Mouse (Mus musculus): ENCODE data around the gene Dusp7. TPM values are rescaled to one million over a fixed set of nuclear protein-coding genes. Genes with fewer than 3 reads are reported as not detected.

The Dusp7 gene
- 9.2 and 10.4 TPM in 2 replicates for polyA plus RNA-seq (2015; fragmentation: Nextera tagmentation; extraction: Ambion mirVana)

DNA sequence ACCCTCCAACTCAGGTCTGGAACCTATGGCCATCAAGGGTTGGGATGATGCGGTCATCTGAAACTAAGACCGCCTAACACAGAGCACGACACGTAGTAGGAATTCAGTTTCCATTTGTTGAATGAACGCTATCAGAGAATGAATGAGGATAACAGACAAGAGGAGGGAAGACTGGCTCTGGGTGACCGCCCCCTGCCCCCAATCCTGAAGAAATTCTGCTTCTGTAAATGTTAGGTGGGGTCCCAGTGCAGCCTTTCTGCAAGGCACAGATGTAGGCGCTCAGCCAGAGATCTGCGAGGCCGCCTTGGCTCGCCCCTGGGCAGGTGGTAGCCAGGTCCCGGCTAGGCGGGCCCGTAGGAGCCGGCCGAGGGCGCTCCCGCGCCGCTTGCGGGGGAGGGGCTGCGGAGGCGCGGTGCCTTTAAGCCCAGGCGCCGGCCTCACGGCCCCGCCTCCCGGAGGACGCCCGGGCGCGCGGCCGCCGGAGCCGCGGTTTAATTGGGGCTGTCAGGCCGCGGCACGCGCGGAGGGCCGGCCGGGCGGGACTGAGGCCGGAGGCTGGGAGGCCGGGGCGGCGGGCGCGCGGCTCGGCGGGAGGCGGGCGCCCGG is at the start of gene Dusp7:
Gene Dusp7 (plus strand): TSS at position 521 of the 606 bp plus-strand sequence.
- peak; percentile 82 for ATAC-seq (replicated peaks)
- Histone ChIP-seq H3K4me3 (peak within 1 kb of the TSS; percentile 71), H3K4me2 (replicated peaks) (peak within 1 kb of the TSS; percentile 98), H3K36me3 (peaks cover 6% of the 10 kb centered on the region; the same call in 1 of the 2 replicates), H3K27me3 (no peaks in the 10 kb centered on the region), H3K9ac (replicated peaks) (peak within 1 kb of the TSS; percentile 87), H3K4me1 (peaks cover 40% of the 10 kb centered on the region), H3K9me3 (no peaks in the 10 kb centered on the region), H3K27ac (replicated peaks) (peak within 1 kb of the TSS; percentile 97)
- under 1% methylated on average over 52 of the region's 57 CpGs for WGBS

DNA sequence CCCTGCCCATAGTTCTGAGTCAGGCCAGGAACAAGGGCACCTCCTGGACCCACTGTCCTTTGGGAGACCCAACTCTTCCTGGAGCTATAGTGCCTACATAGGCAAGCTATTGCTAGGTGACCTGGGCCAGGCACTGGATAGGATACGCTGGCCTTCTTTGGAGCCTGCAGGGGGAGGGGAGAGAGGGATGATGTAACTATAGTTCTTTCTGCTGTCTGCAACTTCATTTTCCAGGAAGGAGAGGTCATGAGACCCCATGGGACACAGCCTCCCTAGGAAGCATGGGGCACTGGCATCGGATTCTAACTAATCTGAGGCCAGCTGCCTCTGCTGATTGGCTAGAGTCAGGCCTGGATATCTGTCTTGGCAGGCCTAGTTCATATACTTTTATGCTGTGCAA is 49.3 kb upstream of the Dusp7 start:
- ATAC-seq (replicated peaks), result no peak
- Histone ChIP-seq H3K4me3 (no peak overlapping the region), H3K4me2 (replicated peaks) (no peak overlapping the region), H3K27ac (replicated peaks) (peak overlapping the region; percentile 74), H3K27me3 (no peaks in the 10 kb centered on the region), H3K9ac (replicated peaks) (no peak overlapping the region), H3K36me3 (no peaks in the 10 kb centered on the region), H3K4me1 (peaks cover 6% of the 10 kb centered on the region), H3K9me3 (no peaks in the 10 kb centered on the region)
- WGBS, result 68% methylated on average over 2 of the region's 2 CpGs

DNA sequence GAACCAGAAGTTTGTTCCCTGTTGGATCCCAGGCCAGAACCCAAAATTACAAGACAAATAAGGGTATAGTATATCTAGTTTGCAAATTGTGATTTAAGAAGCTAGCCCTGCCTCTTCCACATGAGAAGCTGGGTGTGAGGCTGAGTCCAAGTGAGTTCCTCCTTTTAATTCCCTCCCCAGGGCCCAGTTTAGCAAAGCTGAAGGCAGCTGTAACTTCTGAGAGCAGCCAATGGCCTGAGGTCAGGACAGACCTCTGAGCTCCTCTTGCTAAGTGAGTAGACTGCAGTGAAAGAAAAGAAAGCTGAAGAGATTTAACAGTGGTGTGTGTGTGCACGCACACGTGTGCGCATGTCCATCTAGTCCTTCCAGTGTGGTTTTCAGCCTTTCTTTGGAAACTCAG is 45.9 kb upstream of the Dusp7 start:
- H3K27ac ChIP-seq (replicated peaks), result no peak overlapping the region
- ATAC-seq (replicated peaks), result no peak
- 83% methylated on average over 3 of the region's 3 CpGs for WGBS
- no peak overlapping the region for H3K4me2 ChIP-seq (replicated peaks)
- H3K4me1 ChIP-seq, result peaks cover 6% of the 10 kb centered on the region
- H3K9me3 ChIP-seq, result no peaks in the 10 kb centered on the region
- no peak overlapping the region for H3K9ac ChIP-seq (replicated peaks)
- H3K27me3 ChIP-seq, result no peaks in the 10 kb centered on the region
- H3K36me3 ChIP-seq, result no peaks in the 10 kb centered on the region
- H3K4me3 ChIP-seq, result no peak overlapping the region

DNA sequence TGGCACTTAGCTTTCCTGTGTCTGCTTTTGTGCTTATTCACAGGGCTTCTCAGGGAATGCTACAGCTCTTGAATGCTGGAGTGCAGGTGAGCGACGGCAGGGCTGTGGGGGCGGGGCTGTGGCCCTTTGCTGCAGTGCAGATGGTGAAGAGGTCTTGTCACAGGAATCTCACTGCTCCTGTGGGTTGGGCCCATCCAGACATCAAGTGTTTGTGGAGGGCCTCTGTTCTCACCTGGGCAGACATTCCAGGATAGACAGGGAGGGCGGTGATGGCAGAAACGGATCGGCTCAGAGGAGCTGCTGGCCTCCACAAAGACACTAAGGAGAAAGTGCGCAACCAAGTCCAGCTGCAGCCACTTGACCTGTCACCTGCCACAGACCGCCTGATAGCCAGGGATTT is 42.2 kb upstream of the Dusp7 start:
- Histone ChIP-seq H3K4me2 (replicated peaks) (no peak overlapping the region), H3K27me3 (no peaks in the 10 kb centered on the region), H3K9me3 (no peaks in the 10 kb centered on the region), H3K9ac (replicated peaks) (no peak overlapping the region), H3K36me3 (no peaks in the 10 kb centered on the region), H3K27ac (replicated peaks) (0 out of 2 replicates have a peak overlapping the region, but pooled peaks have one; percentile 83), H3K4me1 (peaks cover 12% of the 10 kb centered on the region), H3K4me3 (no peak overlapping the region)
- no peak for ATAC-seq (replicated peaks)
- 73% methylated on average over 8 of the region's 8 CpGs for WGBS

DNA sequence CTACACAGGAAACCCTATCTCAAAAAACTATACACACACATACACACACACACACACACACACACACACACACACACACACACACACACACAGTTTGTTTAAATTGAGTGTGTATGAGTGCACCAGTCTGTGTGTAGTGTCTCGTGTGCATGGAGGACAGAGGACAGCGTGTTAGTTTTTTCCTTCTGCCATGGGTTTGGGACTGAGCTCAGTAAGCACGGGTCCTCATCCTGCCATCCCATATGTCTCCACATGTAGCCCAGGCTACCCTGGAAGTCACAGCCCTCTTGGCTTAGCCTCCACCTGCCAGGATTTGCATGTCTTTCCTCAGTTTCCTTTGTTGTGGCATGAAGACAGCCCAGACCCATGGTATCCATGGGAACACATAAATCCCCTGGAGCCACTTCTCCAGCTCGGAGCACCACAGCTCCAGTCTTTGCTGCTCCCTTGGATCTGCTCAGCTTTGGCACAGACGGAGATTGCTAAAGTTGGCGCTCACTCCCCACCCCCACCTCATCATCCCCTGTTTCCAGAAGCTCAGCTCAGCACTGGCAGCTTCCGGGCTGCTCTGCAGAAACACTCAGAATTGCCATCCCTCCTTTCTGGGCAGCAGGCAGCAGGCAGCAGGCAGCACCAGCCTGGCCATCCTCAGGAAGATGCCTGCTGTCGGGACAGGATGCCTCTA is 41.2 kb upstream of the Dusp7 start:
- H3K9ac ChIP-seq (replicated peaks), result no peak overlapping the region
- no peaks in the 10 kb centered on the region for H3K9me3 ChIP-seq
- peak; percentile 80 for ATAC-seq (replicated peaks)
- H3K27ac ChIP-seq (replicated peaks), result peak overlapping the region; percentile 83
- no peaks in the 10 kb centered on the region for H3K36me3 ChIP-seq
- H3K27me3 ChIP-seq, result no peaks in the 10 kb centered on the region
- H3K4me1 ChIP-seq, result peaks cover 12% of the 10 kb centered on the region
- WGBS, result 58% methylated on average over 8 of the region's 8 CpGs
- no peak overlapping the region for H3K4me2 ChIP-seq (replicated peaks)
- H3K4me3 ChIP-seq, result no peak overlapping the region

DNA sequence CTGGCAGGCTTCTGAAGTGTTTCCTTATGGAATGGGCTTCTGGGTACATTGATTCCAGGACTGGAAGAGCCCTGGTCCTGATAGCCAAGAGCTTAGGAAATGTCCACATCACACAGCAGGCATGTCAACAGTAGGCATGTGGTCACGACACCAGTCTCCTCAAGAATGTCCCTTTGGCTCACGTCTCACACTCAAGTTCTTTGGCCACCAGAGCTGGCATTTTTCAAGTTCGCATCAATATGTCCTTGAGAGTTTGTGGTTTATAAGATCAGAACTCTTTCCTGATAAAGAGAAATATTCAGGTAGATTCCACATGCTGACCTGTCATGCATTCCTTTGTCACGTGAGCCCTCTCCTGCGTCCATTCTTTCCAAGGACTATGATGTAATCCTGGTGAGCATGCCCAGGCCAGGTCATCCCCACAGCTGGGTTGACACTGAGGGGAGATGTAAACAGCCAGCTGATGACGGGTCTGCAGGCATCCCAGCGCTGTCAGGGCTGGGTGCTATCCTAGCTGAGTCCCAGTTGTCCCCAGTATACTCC is 40.3 kb upstream of the Dusp7 start:
- Histone ChIP-seq H3K27ac (replicated peaks) (peak overlapping the region; percentile 83), H3K36me3 (no peaks in the 10 kb centered on the region), H3K9me3 (no peaks in the 10 kb centered on the region), H3K27me3 (no peaks in the 10 kb centered on the region), H3K9ac (replicated peaks) (no peak overlapping the region), H3K4me1 (peaks cover 12% of the 10 kb centered on the region), H3K4me2 (replicated peaks) (no peak overlapping the region), H3K4me3 (no peak overlapping the region)
- 85% methylated on average over 7 of the region's 7 CpGs for WGBS
- no peak for ATAC-seq (replicated peaks)

DNA sequence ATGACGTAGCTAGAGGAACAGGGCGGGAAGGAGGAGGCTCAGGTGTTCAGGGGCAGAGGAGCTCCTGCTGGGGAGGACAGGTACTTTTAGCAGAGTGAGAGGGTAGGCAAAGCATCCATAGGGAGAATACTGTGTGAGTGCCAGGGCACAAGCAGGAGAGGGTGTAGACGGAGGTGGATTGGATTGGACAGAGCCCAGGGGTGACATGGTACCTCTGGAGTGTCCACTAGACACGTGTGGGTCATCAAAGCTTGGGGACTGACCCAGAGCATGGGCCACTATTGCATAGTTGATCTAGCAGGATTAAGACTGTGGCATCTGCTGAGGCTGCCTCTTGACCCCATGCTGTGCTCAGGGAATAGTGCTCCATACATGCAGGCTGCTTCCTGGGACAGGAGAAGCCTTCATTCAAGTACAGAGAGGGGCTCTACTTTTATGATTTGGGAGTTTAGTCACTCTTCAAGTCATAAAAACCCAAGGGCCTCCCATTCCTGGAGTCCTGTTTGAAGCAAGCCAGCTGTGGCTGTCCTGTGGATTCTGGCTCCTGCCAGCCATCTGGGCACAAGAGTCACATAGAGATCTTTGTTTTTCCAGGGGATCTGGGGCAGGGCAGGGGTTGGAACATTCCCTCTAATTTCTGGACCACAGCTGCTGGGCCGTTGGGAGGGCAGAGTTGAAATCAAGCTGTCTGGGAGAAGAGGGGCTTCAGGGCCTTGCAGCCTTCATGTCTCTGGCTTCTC is 39.5 kb upstream of the Dusp7 start:
- H3K9ac ChIP-seq (replicated peaks), result no peak overlapping the region
- H3K27ac ChIP-seq (replicated peaks), result no peak overlapping the region
- no peaks in the 10 kb centered on the region for H3K27me3 ChIP-seq
- no peak for ATAC-seq (replicated peaks)
- no peaks in the 10 kb centered on the region for H3K36me3 ChIP-seq
- H3K4me2 ChIP-seq (replicated peaks), result no peak overlapping the region
- WGBS, result 74% methylated on average over 5 of the region's 5 CpGs
- no peak overlapping the region for H3K4me3 ChIP-seq
- peaks cover 12% of the 10 kb centered on the region for H3K4me1 ChIP-seq
- H3K9me3 ChIP-seq, result no peaks in the 10 kb centered on the region

DNA sequence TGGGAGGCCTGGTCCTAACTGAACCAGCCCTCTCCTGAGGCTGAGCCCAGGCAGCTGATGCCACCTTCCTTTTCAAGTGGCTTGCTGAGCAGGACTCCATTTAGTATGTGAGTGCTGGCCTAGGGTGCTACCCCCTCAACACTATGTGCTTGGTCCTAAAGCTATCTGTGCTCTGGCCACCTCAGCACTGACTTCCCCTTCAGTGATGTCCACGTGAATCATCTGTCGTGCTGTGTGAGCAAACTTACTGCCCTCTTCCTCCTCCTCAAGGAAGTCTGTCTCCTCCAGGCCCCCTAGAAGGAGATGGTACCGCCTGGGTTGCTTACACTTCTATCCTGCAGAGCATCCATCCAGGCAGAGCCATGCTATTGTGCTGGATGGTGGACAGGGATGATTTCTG is 35.7 kb upstream of the Dusp7 start:
- Histone ChIP-seq H3K4me1 (peaks cover 12% of the 10 kb centered on the region), H3K27me3 (no peaks in the 10 kb centered on the region), H3K9ac (replicated peaks) (no peak overlapping the region), H3K4me2 (replicated peaks) (no peak overlapping the region), H3K4me3 (no peak overlapping the region), H3K27ac (replicated peaks) (no peak overlapping the region), H3K36me3 (no peaks in the 10 kb centered on the region), H3K9me3 (no peaks in the 10 kb centered on the region)
- no peak for ATAC-seq (replicated peaks)
- WGBS, result 79% methylated on average over 3 of the region's 3 CpGs

DNA sequence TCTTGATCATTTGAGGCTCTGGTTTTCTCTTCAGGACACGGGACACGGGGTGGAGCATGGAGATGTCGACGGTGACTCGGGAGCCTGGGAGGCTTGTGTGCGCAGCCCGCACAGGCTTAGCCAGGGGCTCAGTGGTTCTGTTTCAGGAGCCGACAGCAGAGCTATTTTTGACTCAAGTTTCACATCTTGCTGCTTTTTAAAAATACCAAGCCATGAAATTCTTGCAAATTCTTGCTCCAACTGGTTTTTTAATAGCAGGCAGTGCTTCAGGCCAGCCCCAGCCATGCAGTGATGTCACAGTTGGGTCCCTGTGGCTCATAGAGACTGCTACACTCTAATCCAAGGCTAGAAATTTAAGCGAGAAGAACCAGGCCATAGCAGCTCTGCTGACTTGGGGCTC is 30.8 kb upstream of the Dusp7 start:
- Histone ChIP-seq H3K4me3 (no peak overlapping the region), H3K36me3 (no peaks in the 10 kb centered on the region), H3K9ac (replicated peaks) (no peak overlapping the region), H3K4me1 (peaks cover 20% of the 10 kb centered on the region), H3K27me3 (no peaks in the 10 kb centered on the region), H3K27ac (replicated peaks) (peak overlapping the region; percentile 46; the same call in 1 of the 2 replicates), H3K4me2 (replicated peaks) (no peak overlapping the region), H3K9me3 (no peaks in the 10 kb centered on the region)
- 81% methylated on average over 9 of the region's 9 CpGs for WGBS
- ATAC-seq (replicated peaks), result no peak

DNA sequence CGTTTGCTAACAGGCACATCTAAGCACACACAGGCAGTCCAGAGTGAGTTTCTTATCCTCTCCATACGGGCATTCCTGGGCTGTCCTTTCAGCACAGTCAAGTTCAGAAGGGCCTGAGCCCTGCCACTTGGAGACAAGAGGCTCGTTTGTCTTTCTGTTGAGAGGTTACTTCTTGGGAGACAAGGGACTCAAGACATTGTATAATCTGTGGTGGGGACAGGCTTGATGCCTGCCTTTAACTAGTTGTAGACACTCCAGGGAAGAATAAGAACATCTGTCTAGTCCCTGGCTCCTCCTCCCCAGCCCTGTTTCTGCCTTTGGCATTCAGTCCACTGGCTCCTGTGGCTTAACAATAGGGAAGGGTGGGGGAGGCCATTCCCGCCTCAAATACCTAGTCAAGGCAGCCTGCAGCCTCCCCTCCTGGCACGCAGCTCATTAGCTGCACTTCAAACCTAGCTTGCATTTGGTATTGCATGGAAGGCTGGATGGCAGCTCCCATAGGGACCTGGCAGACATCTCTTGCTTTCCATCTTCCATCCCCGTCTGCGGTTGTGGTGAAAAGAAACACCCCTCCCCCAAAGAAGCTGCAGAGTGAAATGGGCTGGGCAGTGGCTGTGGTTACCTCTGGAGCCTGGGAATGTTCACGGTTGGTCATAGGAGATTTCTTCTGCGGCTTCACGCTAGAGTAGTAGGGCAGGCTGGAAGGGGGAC is 29.8 kb upstream of the Dusp7 start:
- no peak overlapping the region for H3K9ac ChIP-seq (replicated peaks)
- H3K36me3 ChIP-seq, result no peaks in the 10 kb centered on the region
- H3K9me3 ChIP-seq, result no peaks in the 10 kb centered on the region
- H3K4me3 ChIP-seq, result no peak overlapping the region
- H3K4me1 ChIP-seq, result peaks cover 20% of the 10 kb centered on the region
- H3K4me2 ChIP-seq (replicated peaks), result no peak overlapping the region
- WGBS, result 6% methylated on average over 10 of the region's 10 CpGs
- no peaks in the 10 kb centered on the region for H3K27me3 ChIP-seq
- peak; percentile 46; the same call in 1 of the 2 replicates for ATAC-seq (replicated peaks)
- H3K27ac ChIP-seq (replicated peaks), result peak overlapping the region; percentile 46; the same call in 1 of the 2 replicates

DNA sequence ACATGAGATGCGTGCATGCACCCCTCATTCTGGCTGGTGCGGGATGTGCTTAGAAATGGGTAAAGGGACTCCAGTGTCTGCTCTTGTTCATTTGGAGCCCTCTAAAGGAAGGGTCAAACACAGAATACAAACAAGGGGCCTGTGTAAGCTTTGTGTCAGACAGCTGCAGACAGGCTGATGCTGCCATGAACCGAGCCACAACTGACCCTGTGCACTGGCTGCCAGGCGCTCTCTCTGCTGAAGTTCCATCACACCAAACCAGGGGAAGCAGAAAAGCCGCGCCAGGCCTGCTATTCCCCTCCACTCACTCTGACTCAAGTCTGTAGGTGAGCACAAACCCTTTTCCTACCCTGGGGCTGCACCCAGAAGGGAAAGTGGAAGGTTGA is 29.3 kb upstream of the Dusp7 start:
- peaks cover 20% of the 10 kb centered on the region for H3K4me1 ChIP-seq
- no peaks in the 10 kb centered on the region for H3K27me3 ChIP-seq
- H3K36me3 ChIP-seq, result no peaks in the 10 kb centered on the region
- 0 out of 2 replicates have a peak, but pooled peaks have one; percentile 13 for ATAC-seq (replicated peaks)
- H3K9ac ChIP-seq (replicated peaks), result no peak overlapping the region
- no peaks in the 10 kb centered on the region for H3K9me3 ChIP-seq
- H3K4me2 ChIP-seq (replicated peaks), result no peak overlapping the region
- H3K27ac ChIP-seq (replicated peaks), result peak overlapping the region; percentile 16; the same call in 1 of the 2 replicates
- H3K4me3 ChIP-seq, result no peak overlapping the region
- WGBS, result 39% methylated on average over 6 of the region's 6 CpGs

Measured in forebrain, embryonic 15.5 days (tissue).